Mouse (Mus musculus): ENCODE results near the gene Schip1. TPM values are rescaled to one million over a fixed set of nuclear protein-coding genes. Genes with fewer than 3 reads are reported as not detected.

The Schip1 gene
- total RNA-seq, 2 experiments from 2014 or later = 317 to 338 TPM

- DNase-seq (ENCODE audit: extremely low spot score in 1 of 2, low spot score in 1 of 2) = no peak
Observed at GRCm38 (mm10) chr3:68602891-68603290, 538.3 kb downstream of the Schip1 start.

GRCm38 (mm10) chr3:68604467-68604866 lies 539.9 kb downstream of the Schip1 start:
- no peak for DNase-seq (ENCODE audit: extremely low spot score in 1 of 2, low spot score in 1 of 2)

- DNase-seq (ENCODE audit: extremely low spot score in 1 of 2, low spot score in 1 of 2) = no peak
Observed at GRCm38 (mm10) chr3:68604962-68605361, 540.4 kb downstream of the Schip1 start.

- DNase-seq (ENCODE audit: extremely low spot score in 1 of 2, low spot score in 1 of 2) = no peak
Observed at GRCm38 (mm10) chr3:68605942-68606603, 541.5 kb downstream of the Schip1 start.

GRCm38 (mm10) chr3:68606730-68607129 lies 542.1 kb downstream of the Schip1 start:
- DNase-seq (ENCODE audit: extremely low spot score in 1 of 2, low spot score in 1 of 2) = no peak

- DNase-seq (ENCODE audit: extremely low spot score in 1 of 2, low spot score in 1 of 2) = no peak
Observed at GRCm38 (mm10) chr3:68607336-68607735, 542.7 kb downstream of the Schip1 start.

- no peak for DNase-seq (ENCODE audit: extremely low spot score in 1 of 2, low spot score in 1 of 2)
Observed at GRCm38 (mm10) chr3:68608848-68609497, 544.4 kb downstream of the Schip1 start.

GRCm38 (mm10) chr3:68610011-68610410 lies 545.4 kb downstream of the Schip1 start:
- no peak for DNase-seq (ENCODE audit: extremely low spot score in 1 of 2, low spot score in 1 of 2)

GRCm38 (mm10) chr3:68610598-68611261 lies 546.1 kb downstream of the Schip1 start:
- no peak for DNase-seq (ENCODE audit: extremely low spot score in 1 of 2, low spot score in 1 of 2)

GRCm38 (mm10) chr3:68615042-68615810 lies 550.6 kb downstream of the Schip1 start:
- no peak for DNase-seq (ENCODE audit: extremely low spot score in 1 of 2, low spot score in 1 of 2)

GRCm38 (mm10) chr3:68616363-68616762 lies 551.8 kb downstream of the Schip1 start:
- DNase-seq (ENCODE audit: extremely low spot score in 1 of 2, low spot score in 1 of 2) = no peak

GRCm38 (mm10) chr3:68617708-68618107 lies 553.1 kb downstream of the Schip1 start:
- DNase-seq (ENCODE audit: extremely low spot score in 1 of 2, low spot score in 1 of 2) = peak in 1 of 2 experiments; percentile 3

- no peak for DNase-seq (ENCODE audit: extremely low spot score in 1 of 2, low spot score in 1 of 2)
Observed at GRCm38 (mm10) chr3:68619097-68619496, 554.5 kb downstream of the Schip1 start.

GRCm38 (mm10) chr3:68621971-68622370 lies 557.4 kb downstream of the Schip1 start:
- no peak for DNase-seq (ENCODE audit: extremely low spot score in 1 of 2, low spot score in 1 of 2)

- no peak for DNase-seq (ENCODE audit: extremely low spot score in 1 of 2, low spot score in 1 of 2)
Observed at GRCm38 (mm10) chr3:68623036-68623435, 558.4 kb downstream of the Schip1 start.

GRCm38 (mm10) chr3:68624471-68624870 lies 559.9 kb downstream of the Schip1 start:
- DNase-seq (ENCODE audit: extremely low spot score in 1 of 2, low spot score in 1 of 2) = no peak

GRCm38 (mm10) chr3:68630261-68630660 lies 565.7 kb downstream of the Schip1 start:
- no peak for DNase-seq (ENCODE audit: extremely low spot score in 1 of 2, low spot score in 1 of 2)

- DNase-seq (ENCODE audit: extremely low spot score in 1 of 2, low spot score in 1 of 2) = no peak
Observed at GRCm38 (mm10) chr3:68630821-68631220, 566.2 kb downstream of the Schip1 start.

- no peak for DNase-seq (ENCODE audit: extremely low spot score in 1 of 2, low spot score in 1 of 2)
Observed at GRCm38 (mm10) chr3:68632714-68633113, 568.1 kb downstream of the Schip1 start.

GRCm38 (mm10) chr3:68633577-68633976 lies 569.0 kb downstream of the Schip1 start:
- DNase-seq (ENCODE audit: extremely low spot score in 1 of 2, low spot score in 1 of 2) = no peak

GRCm38 (mm10) chr3:68637960-68638359 lies 573.4 kb downstream of the Schip1 start:
- no peak for DNase-seq (ENCODE audit: extremely low spot score in 1 of 2, low spot score in 1 of 2)
